8 mouse cellular contexts compared by ENCODE assay signal in the genomic region with DNA sequence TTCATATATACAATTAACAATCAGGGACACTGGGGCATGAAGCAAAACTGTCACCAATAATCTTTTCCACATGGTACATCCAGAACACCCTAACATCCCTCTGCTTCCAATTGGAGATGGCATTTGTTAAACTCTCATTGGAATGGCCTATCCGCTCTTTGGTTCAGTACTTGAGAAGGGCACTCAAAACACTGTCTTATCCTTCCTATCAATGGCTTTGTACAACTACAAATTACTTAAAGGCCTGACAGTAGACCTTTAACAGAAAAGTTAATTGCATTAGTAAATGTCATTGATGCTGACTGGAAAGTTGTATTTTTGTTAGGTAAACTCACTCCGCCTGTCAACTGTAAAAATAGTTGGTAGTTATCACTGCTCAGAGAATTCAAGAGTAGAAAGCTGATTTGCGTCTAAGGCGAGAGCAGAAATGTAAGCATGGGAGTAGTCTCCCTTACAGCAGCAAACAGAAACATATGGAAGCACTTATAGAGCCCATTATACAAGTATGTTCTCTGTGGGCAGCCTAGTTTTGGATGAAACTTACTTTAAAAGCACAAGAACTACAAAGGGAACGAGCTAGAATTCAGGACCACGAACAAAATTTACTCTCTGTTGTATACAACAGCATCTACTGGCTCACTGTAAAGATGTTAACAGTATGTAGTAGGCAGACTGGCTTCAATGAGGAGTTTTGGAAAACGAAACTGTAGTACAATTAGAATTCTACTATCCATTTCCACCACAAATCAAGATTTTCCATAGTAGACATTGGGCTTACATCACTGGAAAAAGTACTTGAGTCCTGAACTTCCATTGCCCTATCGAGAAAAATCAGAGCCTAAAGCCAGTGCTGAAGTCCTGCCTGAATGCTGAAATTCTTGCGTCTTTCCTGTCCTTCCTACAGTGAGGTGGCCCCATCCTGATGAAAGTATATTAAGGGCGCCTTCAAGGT.
A peak's percentile ranks its signal among the peaks of the same experiment; 100 is the strongest.
DNase-seq lines count a peak whose midpoint lies in the region; ATAC-seq and TF ChIP-seq lines count a peak whose summit lies in the region.

No protein-coding gene starts in this region.

- 39% methylated on average over 10 of the region's 10 CpGs for WGBS in kidney, postnatal 0 days
- WGBS in hindbrain, embryonic 13.5 days, result 47% methylated on average over 10 of the region's 10 CpGs
- WGBS in midbrain, embryonic 16.5 days, result 38% methylated on average over 10 of the region's 10 CpGs

- H3K4me3 ChIP-seq in kidney, postnatal 0 days (replicated peaks; ENCODE audit: low read depth, low read length), result peak overlapping the region; percentile 97
- peak overlapping the region; percentile 72 for H3K4me3 ChIP-seq in bone marrow macrophage, adult 2 months (ENCODE audit: insufficient read depth, low read length)
- peak overlapping the region; percentile 92 for H3K4me3 ChIP-seq in hindbrain, embryonic 13.5 days
- peak overlapping the region; percentile 95 for H3K4me3 ChIP-seq in midbrain, embryonic 16.5 days (ENCODE audit: low read depth, low read length)

- peak overlapping the region; percentile 100 for H3K9ac ChIP-seq in kidney, postnatal 0 days (ENCODE audit: low read depth, low read length)
- peak overlapping the region; percentile 99 for H3K9ac ChIP-seq in hindbrain, embryonic 13.5 days
- peak overlapping the region; percentile 55 for H3K9ac ChIP-seq in midbrain, embryonic 16.5 days (ENCODE audit: low read depth, low read length)

- DNase-seq in kidney, postnatal 0 days (ENCODE audit: low spot score), result no peak
- DNase-seq in kidney, postnatal 25 days, result no peak
- DNase-seq in left cerebral cortex, adult 8-10 months (ENCODE audit: low spot score in 2 of 2), result no peak
- DNase-seq in cerebellum, postnatal 25 days, result no peak
- no peak for DNase-seq in frontal cortex, postnatal 10 days (ENCODE audit: low spot score in 2 of 2)

- H3K36me3 ChIP-seq in kidney, postnatal 0 days (ENCODE audit: insufficient read depth, low read length), result peaks cover 6% of the 10 kb centered on the region; the same call in 1 of the 2 replicates
- peaks cover 13% of the 10 kb centered on the region for H3K36me3 ChIP-seq in hindbrain, embryonic 13.5 days
- 0 out of 2 replicates have a peak, but pooled peaks cover 2% of the 10 kb centered on the region for H3K36me3 ChIP-seq in midbrain, embryonic 16.5 days (ENCODE audit: control insufficient read depth, insufficient read depth, low read length)

- no peak for TF ChIP-seq POLR2A in bone marrow macrophage, adult 2 months (IDR thresholded peaks at IDR 0.05; ENCODE audit: borderline replicate concordance, low read depth, low read length)

- H3K9me3 ChIP-seq in kidney, postnatal 0 days (replicated peaks; ENCODE audit: low read length), result no peaks in the 10 kb centered on the region
- no peaks in the 10 kb centered on the region for H3K9me3 ChIP-seq in hindbrain, embryonic 13.5 days
- no peaks in the 10 kb centered on the region for H3K9me3 ChIP-seq in midbrain, embryonic 16.5 days (replicated peaks; ENCODE audit: control insufficient read depth, low read length, poor library complexity, severe bottlenecking)

- peak overlapping the region; percentile 70 for H3K4me2 ChIP-seq in kidney, postnatal 0 days (ENCODE audit: low read length)
- H3K4me2 ChIP-seq in hindbrain, embryonic 13.5 days, result peak overlapping the region; percentile 89
- H3K4me2 ChIP-seq in midbrain, embryonic 16.5 days (ENCODE audit: low read length), result peak overlapping the region; percentile 70

- peak overlapping the region; percentile 27; the same call in 1 of the 2 replicates for H3K27ac ChIP-seq in kidney, postnatal 0 days
- H3K27ac ChIP-seq in bone marrow macrophage, adult 2 months (ENCODE audit: insufficient read depth, low read depth, low read length), result peak overlapping the region; percentile 42
- peak overlapping the region; percentile 75 for H3K27ac ChIP-seq in hindbrain, embryonic 13.5 days
- H3K27ac ChIP-seq in midbrain, embryonic 16.5 days (ENCODE audit: low read length), result no peak overlapping the region

- ATAC-seq in kidney, postnatal 0 days (replicated peaks; ENCODE audit: low FRiP score, low read depth), result no peak
- ATAC-seq in hindbrain, embryonic 13.5 days (ENCODE audit: low FRiP score), result no peak
- ATAC-seq in midbrain, embryonic 16.5 days, result no peak

- H3K27me3 ChIP-seq in kidney, postnatal 0 days (ENCODE audit: insufficient read depth, low read length), result no peaks in the 10 kb centered on the region
- no peaks in the 10 kb centered on the region for H3K27me3 ChIP-seq in hindbrain, embryonic 13.5 days
- no peaks in the 10 kb centered on the region for H3K27me3 ChIP-seq in midbrain, embryonic 16.5 days (ENCODE audit: control insufficient read depth, insufficient read depth, low read depth, low read length)

- H3K4me1 ChIP-seq in kidney, postnatal 0 days (replicated peaks; ENCODE audit: insufficient read depth, low read length), result peaks cover 12% of the 10 kb centered on the region
- H3K4me1 ChIP-seq in bone marrow macrophage, adult 2 months (ENCODE audit: control insufficient read depth, insufficient read depth, low read length), result peaks cover 17% of the 10 kb centered on the region
- H3K4me1 ChIP-seq in hindbrain, embryonic 13.5 days (replicated peaks), result peaks cover 33% of the 10 kb centered on the region
- H3K4me1 ChIP-seq in midbrain, embryonic 16.5 days (ENCODE audit: control insufficient read depth, insufficient read depth, low read length), result peaks cover 23% of the 10 kb centered on the region

- TF ChIP-seq CTCF in kidney, postnatal 0 days (IDR thresholded peaks at IDR 0.05; ENCODE audit: low read depth), result no peak
- TF ChIP-seq CTCF in bone marrow macrophage, adult 2 months (IDR thresholded peaks at IDR 0.05; ENCODE audit: low read depth, low read length), result no peak
